Mouse (Mus musculus): Measurements from ENCODE around the gene Nupr1l. TPM values are rescaled to one million over a fixed set of nuclear protein-coding genes. Genes with fewer than 3 reads are reported as not detected.
"Not testable (repeated sequence)": the region's sequence is repeated elsewhere in the genome, so short reads cannot be mapped to it uniquely, and the experiment has no call there.

Nupr1l gene
- polyA plus RNA-seq, 1 experiment from 2014 or later = 4.3 TPM

GRCm38 (mm10) chr5:129886271-129886670, 22.1 kb upstream of the Nupr1l start:
- Histone ChIP-seq H3K4me2 (peak overlapping the region; percentile 88), H3K4me3 (replicated peaks) (peak overlapping the region; percentile 88), H3K9ac (replicated peaks) (peak overlapping the region; percentile 92), H3K36me3 (peaks cover 26% of the 10 kb centered on the region), H3K27ac (replicated peaks) (peak overlapping the region; percentile 94), H3K27me3 (replicated peaks) (no peaks in the 10 kb centered on the region), H3K9me3 (replicated peaks) (no peaks in the 10 kb centered on the region), H3K4me1 (peaks cover 34% of the 10 kb centered on the region)
- no peak for ATAC-seq (ENCODE audit: low FRiP score)
- 31% methylated on average over 10 of the region's 10 CpGs for WGBS

- peaks cover 18% of the 10 kb centered on the region for H3K36me3 ChIP-seq
- H3K9me3 ChIP-seq (replicated peaks) = no peaks in the 10 kb centered on the region
- H3K27me3 ChIP-seq (replicated peaks) = no peaks in the 10 kb centered on the region
- peak within 1 kb of the TSS; percentile 88 for H3K4me3 ChIP-seq (replicated peaks)
- peaks cover 34% of the 10 kb centered on the region for H3K4me1 ChIP-seq
- peak within 1 kb of the TSS; percentile 94 for H3K27ac ChIP-seq (replicated peaks)
- peak; percentile 99 for ATAC-seq (ENCODE audit: low FRiP score)
- peak within 1 kb of the TSS; percentile 88 for H3K4me2 ChIP-seq
- H3K9ac ChIP-seq (replicated peaks) = peak within 1 kb of the TSS; percentile 92
- WGBS = under 1% methylated on average over 46 of the region's 46 CpGs
Measured at GRCm38 (mm10) chr5:129886911-129887636, 21.3 kb upstream of the Nupr1l start, which contains the start of gene Chchd2. TSS of gene Chchd2 (minus strand) at chr5:129887470.

- ATAC-seq (ENCODE audit: low FRiP score); H3K4me2 ChIP-seq; H3K27ac ChIP-seq (replicated peaks); H3K36me3 ChIP-seq; H3K4me3 ChIP-seq (replicated peaks); H3K9me3 ChIP-seq (replicated peaks); H3K9ac ChIP-seq (replicated peaks); H3K27me3 ChIP-seq (replicated peaks): not testable (repeated sequence)
- 90% methylated on average over 4 of the region's 7 CpGs for WGBS
- peaks cover 18% of the 10 kb centered on the region for H3K4me1 ChIP-seq
Measured at GRCm38 (mm10) chr5:129890390-129890789, 17.9 kb upstream of the Nupr1l start.

GRCm38 (mm10) chr5:129895198-129896088, 12.9 kb upstream of the Nupr1l start, which contains the start of gene Zbed5:
TSS of gene Zbed5 (plus strand) at chr5:129895723.
- ATAC-seq (ENCODE audit: low FRiP score) = peak; percentile 99
- peaks cover 13% of the 10 kb centered on the region for H3K4me1 ChIP-seq

GRCm38 (mm10) chr5:129898449-129898848, 9.9 kb upstream of the Nupr1l start, which contains the start of gene Phkg1:
TSS of gene Phkg1 (minus strand) at chr5:129898549.
- 98% methylated on average over 1 of the region's 1 CpGs for WGBS
- H3K4me3 ChIP-seq (replicated peaks) = no peak within 1 kb of the TSS

More at GRCm38 (mm10) chr5:129895198-129896088, 12.9 kb upstream of the Nupr1l start, which contains the start of gene Zbed5:
- no peaks in the 10 kb centered on the region for H3K36me3 ChIP-seq
- H3K4me3 ChIP-seq (replicated peaks) = peak within 1 kb of the TSS; percentile 81
- peak within 1 kb of the TSS; percentile 80 for H3K4me2 ChIP-seq
- peak within 1 kb of the TSS; percentile 73 for H3K9ac ChIP-seq (replicated peaks)
- no peaks in the 10 kb centered on the region for H3K9me3 ChIP-seq (replicated peaks)
- 1% methylated on average over 44 of the region's 44 CpGs for WGBS
- no peaks in the 10 kb centered on the region for H3K27me3 ChIP-seq (replicated peaks)
- H3K27ac ChIP-seq (replicated peaks) = peak within 1 kb of the TSS; percentile 61

GRCm38 (mm10) chr5:129907775-129908174, 565 bp upstream of the Nupr1l start:
- H3K4me2 ChIP-seq = peak overlapping the region; percentile 67
- H3K27ac ChIP-seq (replicated peaks) = peak overlapping the region; percentile 97
- 26% methylated on average over 4 of the region's 4 CpGs for WGBS
- H3K4me3 ChIP-seq (replicated peaks) = peak overlapping the region; percentile 71
- no peaks in the 10 kb centered on the region for H3K9me3 ChIP-seq (replicated peaks)
- peak overlapping the region; percentile 82 for H3K9ac ChIP-seq (replicated peaks)
- ATAC-seq (ENCODE audit: low FRiP score) = no peak
- H3K27me3 ChIP-seq (replicated peaks) = no peaks in the 10 kb centered on the region
- H3K4me1 ChIP-seq = peaks cover 7% of the 10 kb centered on the region
- H3K36me3 ChIP-seq = peaks cover 6% of the 10 kb centered on the region

More at GRCm38 (mm10) chr5:129898449-129898848, 9.9 kb upstream of the Nupr1l start, which contains the start of gene Phkg1:
- H3K27me3 ChIP-seq (replicated peaks) = no peaks in the 10 kb centered on the region
- no peak within 1 kb of the TSS for H3K4me2 ChIP-seq
- ATAC-seq (ENCODE audit: low FRiP score) = no peak
- peaks cover 13% of the 10 kb centered on the region for H3K4me1 ChIP-seq
- no peak within 1 kb of the TSS for H3K27ac ChIP-seq (replicated peaks)
- no peaks in the 10 kb centered on the region for H3K9me3 ChIP-seq (replicated peaks)
- H3K36me3 ChIP-seq = peaks cover 18% of the 10 kb centered on the region
- no peak within 1 kb of the TSS for H3K9ac ChIP-seq (replicated peaks)

GRCm38 (mm10) chr5:129909147-129909546, 807 bp downstream of the Nupr1l start:
- H3K27me3 ChIP-seq (replicated peaks) = no peaks in the 10 kb centered on the region
- H3K27ac ChIP-seq (replicated peaks) = peak overlapping the region; percentile 97
- H3K9me3 ChIP-seq (replicated peaks) = no peaks in the 10 kb centered on the region
- no peak for ATAC-seq (ENCODE audit: low FRiP score)
- H3K4me1 ChIP-seq = peaks cover 7% of the 10 kb centered on the region
- peak overlapping the region; percentile 71 for H3K4me3 ChIP-seq (replicated peaks)
- H3K4me2 ChIP-seq = peak overlapping the region; percentile 67
- no peaks in the 10 kb centered on the region for H3K36me3 ChIP-seq
- H3K9ac ChIP-seq (replicated peaks) = peak overlapping the region; percentile 82
- 71% methylated on average over 9 of the region's 9 CpGs for WGBS

- Histone ChIP-seq H3K27me3 (replicated peaks) (no peaks in the 10 kb centered on the region), H3K9ac (replicated peaks) (no peak overlapping the region), H3K4me2 (peak overlapping the region; percentile 67), H3K4me1 (peaks cover 7% of the 10 kb centered on the region), H3K9me3 (replicated peaks) (no peaks in the 10 kb centered on the region), H3K4me3 (replicated peaks) (no peak overlapping the region), H3K27ac (replicated peaks) (peak overlapping the region; percentile 97; the same call in 1 of the 2 replicates), H3K36me3 (no peaks in the 10 kb centered on the region)
- no peak for ATAC-seq (ENCODE audit: low FRiP score)
- 81% methylated on average over 7 of the region's 7 CpGs for WGBS
Measured at GRCm38 (mm10) chr5:129909591-129909990, 1.3 kb downstream of the Nupr1l start.

GRCm38 (mm10) chr5:129914024-129914423, 5.7 kb downstream of the Nupr1l start:
- 29% methylated on average over 2 of the region's 2 CpGs for WGBS
- no peaks in the 10 kb centered on the region for H3K9me3 ChIP-seq (replicated peaks)
- no peak overlapping the region for H3K4me3 ChIP-seq (replicated peaks)
- H3K27me3 ChIP-seq (replicated peaks) = no peaks in the 10 kb centered on the region
- H3K9ac ChIP-seq (replicated peaks) = no peak overlapping the region
- no peaks in the 10 kb centered on the region for H3K36me3 ChIP-seq
- H3K4me1 ChIP-seq = peaks cover 4% of the 10 kb centered on the region
- H3K4me2 ChIP-seq = no peak overlapping the region
- no peak overlapping the region for H3K27ac ChIP-seq (replicated peaks)
- ATAC-seq (ENCODE audit: low FRiP score) = no peak

- H3K9ac ChIP-seq (replicated peaks); H3K36me3 ChIP-seq; H3K4me1 ChIP-seq; ATAC-seq (ENCODE audit: low FRiP score); H3K27ac ChIP-seq (replicated peaks); H3K4me2 ChIP-seq; H3K9me3 ChIP-seq (replicated peaks); H3K27me3 ChIP-seq (replicated peaks); H3K4me3 ChIP-seq (replicated peaks): not testable (repeated sequence)
- 88% methylated on average over 11 of the region's 11 CpGs for WGBS
Measured at GRCm38 (mm10) chr5:129915491-129915890, 7.2 kb downstream of the Nupr1l start.

GRCm38 (mm10) chr5:129918065-129918651, 9.8 kb downstream of the Nupr1l start:
- Histone ChIP-seq H3K27me3 (replicated peaks) (no peaks in the 10 kb centered on the region), H3K27ac (replicated peaks) (no peak overlapping the region), H3K4me3 (replicated peaks) (no peak overlapping the region), H3K4me1 (no peaks in the 10 kb centered on the region), H3K9me3 (replicated peaks) (no peaks in the 10 kb centered on the region), H3K4me2 (no peak overlapping the region), H3K36me3 (no peaks in the 10 kb centered on the region), H3K9ac (replicated peaks) (no peak overlapping the region)
- 92% methylated on average over 24 of the region's 24 CpGs for WGBS
- no peak for ATAC-seq (ENCODE audit: low FRiP score)
